In the genomic region with DNA sequence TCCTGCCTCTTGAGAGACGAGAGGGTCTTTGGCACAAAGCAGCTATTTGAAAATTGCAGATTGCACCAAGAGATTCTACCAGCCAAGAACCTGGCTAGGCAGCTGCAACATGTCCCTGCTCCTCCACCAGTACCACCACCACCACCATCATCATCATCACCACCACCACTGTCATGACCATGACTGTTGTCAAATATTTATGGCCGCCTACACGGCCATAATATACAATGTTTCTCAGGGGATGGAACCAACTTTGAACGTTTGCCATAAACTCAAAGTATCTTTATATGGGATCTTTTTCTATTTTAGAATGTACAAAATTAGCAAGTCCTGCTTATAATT, we compare ENCODE assay signal across 11 mouse cellular contexts.
DNase-seq lines count a peak whose midpoint lies in the region; ATAC-seq and TF ChIP-seq lines count a peak whose summit lies in the region.
"Had no signal": no experiment of that assay in that cellular context is flagged by ENCODE, and none has a peak within 500 bp of the region (broad histone marks: within the 10 kb centered on the region; RNA-seq: fewer than 3 reads in every experiment).

No protein-coding gene starts in this region.

- H3K36me3 ChIP-seq in embryonic facial prominence, embryonic 13.5 days = peaks cover 22% of the 10 kb centered on the region
- H3K36me3 ChIP-seq in embryonic facial prominence, embryonic 10.5 days (replicated peaks) = peaks cover 11% of the 10 kb centered on the region
- H3K36me3 ChIP-seq in intestine, embryonic 14.5 days (ENCODE audit: control insufficient read depth, insufficient read depth, low read length) = peaks cover 8% of the 10 kb centered on the region; the same call in 1 of the 2 replicates
- peaks cover 16% of the 10 kb centered on the region for H3K36me3 ChIP-seq in intestine, postnatal 0 days (ENCODE audit: control insufficient read depth, insufficient read depth)
- H3K36me3 ChIP-seq in embryonic facial prominence, embryonic 14.5 days (ENCODE audit: control insufficient read depth, insufficient read depth, low read length) = peaks cover 15% of the 10 kb centered on the region; the same call in 1 of the 2 replicates
- H3K36me3 ChIP-seq in intestine, embryonic 16.5 days (ENCODE audit: control insufficient read depth, insufficient read depth, low read length) = 0 out of 2 replicates have a peak, but pooled peaks cover 3% of the 10 kb centered on the region

- DNase-seq in embryonic facial prominence, embryonic 10.5 days (ENCODE audit: low spot score) = no peak
- DNase-seq in intestine, embryonic 14.5 days (ENCODE audit: low spot score) = no peak
- DNase-seq in embryonic facial prominence, embryonic 14.5 days (ENCODE audit: low spot score) = no peak
- DNase-seq in thymus, postnatal 25 days = no peak
- DNase-seq: liver; thymus, adult 2 months had no signal

- no peak overlapping the region for H3K4me2 ChIP-seq in embryonic facial prominence, embryonic 13.5 days
- no peak overlapping the region for H3K4me2 ChIP-seq in intestine, embryonic 14.5 days (ENCODE audit: low read length)
- H3K4me2 ChIP-seq in intestine, postnatal 0 days (replicated peaks; ENCODE audit: low read depth) = no peak overlapping the region
- no peak overlapping the region for H3K4me2 ChIP-seq in embryonic facial prominence, embryonic 14.5 days (ENCODE audit: low read depth, low read length)
- H3K4me2 ChIP-seq in intestine, embryonic 16.5 days (ENCODE audit: low read depth, low read length) = no peak overlapping the region

- H3K27ac ChIP-seq in embryonic facial prominence, embryonic 13.5 days = peak overlapping the region; percentile 88
- no peak overlapping the region; the same call in 1 of the 2 replicates for H3K27ac ChIP-seq in embryonic facial prominence, embryonic 10.5 days (replicated peaks)
- H3K27ac ChIP-seq in intestine, embryonic 14.5 days (ENCODE audit: low read depth) = peak overlapping the region; percentile 76
- H3K27ac ChIP-seq in intestine, postnatal 0 days (ENCODE audit: low read depth, low read length) = no peak overlapping the region
- peak overlapping the region; percentile 82; the same call in 1 of the 2 replicates for H3K27ac ChIP-seq in embryonic facial prominence, embryonic 14.5 days (replicated peaks; ENCODE audit: low read depth, low read length)
- H3K27ac ChIP-seq in intestine, embryonic 16.5 days (ENCODE audit: low read length) = peak overlapping the region; percentile 64

- no peak for ATAC-seq in embryonic facial prominence, embryonic 13.5 days (ENCODE audit: insufficient number of reproducible peaks, insufficient read depth, low FRiP score, low TSS enrichment, low read depth)
- ATAC-seq in intestine, embryonic 14.5 days (replicated peaks; ENCODE audit: low FRiP score, low TSS enrichment, low read depth) = no peak
- no peak for ATAC-seq in intestine, postnatal 0 days
- ATAC-seq in embryonic facial prominence, embryonic 14.5 days (ENCODE audit: low read depth) = no peak
- no peak for ATAC-seq in intestine, embryonic 16.5 days
- ATAC-seq in erythroblast, adult 5-6 weeks (replicated peaks; ENCODE audit: low FRiP score, poor library complexity, severe bottlenecking) = no peak

- WGBS in embryonic facial prominence, embryonic 13.5 days = 76% methylated on average over 4 of the region's 4 CpGs
- WGBS in embryonic facial prominence, embryonic 10.5 days = 90% methylated on average over 4 of the region's 4 CpGs
- 66% methylated on average over 4 of the region's 4 CpGs for WGBS in intestine, embryonic 14.5 days
- 65% methylated on average over 4 of the region's 4 CpGs for WGBS in intestine, postnatal 0 days
- WGBS in embryonic facial prominence, embryonic 14.5 days = 74% methylated on average over 4 of the region's 4 CpGs
- WGBS in intestine, embryonic 16.5 days = 64% methylated on average over 4 of the region's 4 CpGs

- no peaks in the 10 kb centered on the region for H3K27me3 ChIP-seq in embryonic facial prominence, embryonic 13.5 days
- no peaks in the 10 kb centered on the region for H3K27me3 ChIP-seq in embryonic facial prominence, embryonic 10.5 days (replicated peaks; ENCODE audit: low read depth, poor library complexity, severe bottlenecking)
- no peaks in the 10 kb centered on the region for H3K27me3 ChIP-seq in intestine, embryonic 14.5 days (replicated peaks; ENCODE audit: control insufficient read depth, insufficient read depth, low read length)
- no peaks in the 10 kb centered on the region for H3K27me3 ChIP-seq in intestine, postnatal 0 days (replicated peaks; ENCODE audit: control insufficient read depth, insufficient read depth, low read length)
- H3K27me3 ChIP-seq in embryonic facial prominence, embryonic 14.5 days (replicated peaks; ENCODE audit: control insufficient read depth, insufficient read depth, low read length) = no peaks in the 10 kb centered on the region
- no peaks in the 10 kb centered on the region for H3K27me3 ChIP-seq in intestine, embryonic 16.5 days (replicated peaks; ENCODE audit: control insufficient read depth, insufficient read depth, low read length)

- TF ChIP-seq CTCF in intestine, postnatal 0 days (IDR thresholded peaks at IDR 0.05; ENCODE audit: low read depth) = no peak

- H3K4me1 ChIP-seq in embryonic facial prominence, embryonic 13.5 days = peaks cover 35% of the 10 kb centered on the region
- H3K4me1 ChIP-seq in embryonic facial prominence, embryonic 10.5 days = peaks cover 27% of the 10 kb centered on the region
- peaks cover 32% of the 10 kb centered on the region for H3K4me1 ChIP-seq in intestine, embryonic 14.5 days (replicated peaks; ENCODE audit: control insufficient read depth, insufficient read depth, low read length)
- H3K4me1 ChIP-seq in intestine, postnatal 0 days (replicated peaks; ENCODE audit: control insufficient read depth, insufficient read depth, low read length) = no peaks in the 10 kb centered on the region
- H3K4me1 ChIP-seq in embryonic facial prominence, embryonic 14.5 days (ENCODE audit: control insufficient read depth, insufficient read depth, low read length) = peaks cover 30% of the 10 kb centered on the region
- peaks cover 28% of the 10 kb centered on the region for H3K4me1 ChIP-seq in intestine, embryonic 16.5 days (ENCODE audit: control insufficient read depth, insufficient read depth, low read length)

- no peak overlapping the region for H3K9ac ChIP-seq in embryonic facial prominence, embryonic 13.5 days
- H3K9ac ChIP-seq in intestine, embryonic 14.5 days (ENCODE audit: low read length) = no peak overlapping the region
- no peak overlapping the region for H3K9ac ChIP-seq in intestine, postnatal 0 days (ENCODE audit: low read depth, low read length)
- H3K9ac ChIP-seq in embryonic facial prominence, embryonic 14.5 days (ENCODE audit: low read depth, low read length) = no peak overlapping the region
- H3K9ac ChIP-seq in intestine, embryonic 16.5 days (ENCODE audit: low read depth, low read length) = no peak overlapping the region

- no peak overlapping the region for H3K4me3 ChIP-seq in embryonic facial prominence, embryonic 13.5 days
- H3K4me3 ChIP-seq in embryonic facial prominence, embryonic 10.5 days = no peak overlapping the region
- H3K4me3 ChIP-seq in intestine, embryonic 14.5 days (ENCODE audit: low read depth, low read length) = no peak overlapping the region
- no peak overlapping the region for H3K4me3 ChIP-seq in intestine, postnatal 0 days (ENCODE audit: low read depth, low read length)
- H3K4me3 ChIP-seq in embryonic facial prominence, embryonic 14.5 days (ENCODE audit: low read depth, low read length) = no peak overlapping the region
- H3K4me3 ChIP-seq in intestine, embryonic 16.5 days (ENCODE audit: low read length) = no peak overlapping the region
- H3K4me3 ChIP-seq: megakaryocyte, embryonic 14.5 days had no signal

- no peaks in the 10 kb centered on the region for H3K9me3 ChIP-seq in embryonic facial prominence, embryonic 13.5 days
- H3K9me3 ChIP-seq in embryonic facial prominence, embryonic 10.5 days = no peaks in the 10 kb centered on the region
- H3K9me3 ChIP-seq in intestine, embryonic 14.5 days (ENCODE audit: control insufficient read depth, low read length) = no peaks in the 10 kb centered on the region
- no peaks in the 10 kb centered on the region for H3K9me3 ChIP-seq in intestine, postnatal 0 days (ENCODE audit: control insufficient read depth)
- no peaks in the 10 kb centered on the region for H3K9me3 ChIP-seq in embryonic facial prominence, embryonic 14.5 days (ENCODE audit: control insufficient read depth, low read length)
- H3K9me3 ChIP-seq in intestine, embryonic 16.5 days (ENCODE audit: control insufficient read depth, low read length) = no peaks in the 10 kb centered on the region
- H3K9me3 ChIP-seq: megakaryocyte, embryonic 14.5 days had no signal

Comparison
In these comparisons a context has a peak if more than half of its experiments do, and no peak if none do; other contexts are left out.
1. H3K27ac ChIP-seq: peak in embryonic facial prominence, embryonic 13.5 days (single experiment), intestine, embryonic 14.5 days (single experiment), embryonic facial prominence, embryonic 14.5 days (single experiment) and intestine, embryonic 16.5 days (single experiment); none in embryonic facial prominence, embryonic 10.5 days (single experiment) and intestine, postnatal 0 days (single experiment).